Mouse (Mus musculus): Measurements from ENCODE around the gene Zfp286. TPM values are rescaled to one million over a fixed set of nuclear protein-coding genes. Genes with fewer than 3 reads are reported as not detected.

Gene Zfp286
- total RNA-seq, 1 experiment from 2014 or later: 3.1 TPM

Other genes starting within 250 kb of the Zfp286 start
- 1,185 and 1,189 TPM in 2 replicates for gene Ubb, start 238.3 kb downstream of the Zfp286 start, total RNA-seq (2021)
- gene Trpv2, start 215.0 kb downstream of the Zfp286 start, total RNA-seq (2021): 3.8 and 5.1 TPM in 2 replicates
- 28.7 and 31.7 TPM in 2 replicates for gene Lrrc75a, start 140.9 kb downstream of the Zfp286 start, total RNA-seq (2021)
- 26.6 and 35.7 TPM in 2 replicates for gene Mmgt2, start 140.8 kb downstream of the Zfp286 start, total RNA-seq (2021)
- gene Zfp287, start 57.6 kb downstream of the Zfp286 start, total RNA-seq (2021): 4.5 and 5.4 TPM in 2 replicates
- gene Gm10428, start 36.4 kb downstream of the Zfp286 start, total RNA-seq (2021): not detected in 2 replicates
- gene Trim16, start 30.8 kb upstream of the Zfp286 start, total RNA-seq (2021): 12.0 and 13.8 TPM in 2 replicates
- 0.70 and 1.2 TPM in 2 replicates for gene Fbxw10, start 57.6 kb upstream of the Zfp286 start, total RNA-seq (2021)
- 33.6 and 34.4 TPM in 2 replicates for gene Tvp23b, start 90.0 kb upstream of the Zfp286 start, total RNA-seq (2021)
- gene Cdrt4, start 161.7 kb upstream of the Zfp286 start, total RNA-seq (2021): not detected in 2 replicates

Measured in adrenal gland, postnatal 14 days (tissue).